Mouse (Mus musculus): ENCODE results near the gene Thumpd2. TPM values are rescaled to one million over a fixed set of nuclear protein-coding genes. Genes with fewer than 3 reads are reported as not detected.

The Thumpd2 gene
- polyA plus RNA-seq (2015; fragmentation: Nextera tagmentation; extraction: Ambion mirVana), result 9.3 and 9.7 TPM in 2 replicates

- ATAC-seq (ENCODE audit: low FRiP score), result peak; percentile 92
- peak within 1 kb of the TSS; percentile 65 for H3K4me2 ChIP-seq
- 3% methylated on average over 29 of the region's 29 CpGs for WGBS
- H3K4me1 ChIP-seq (replicated peaks), result peaks cover 11% of the 10 kb centered on the region
- H3K4me3 ChIP-seq, result peak within 1 kb of the TSS; percentile 87
- no peaks in the 10 kb centered on the region for H3K36me3 ChIP-seq
- no peaks in the 10 kb centered on the region for H3K9me3 ChIP-seq
- no peaks in the 10 kb centered on the region for H3K27me3 ChIP-seq
- peak within 1 kb of the TSS; percentile 92 for H3K9ac ChIP-seq
- peak within 1 kb of the TSS; percentile 73 for H3K27ac ChIP-seq
Measured at GRCm38 (mm10) chr17:81064979-81065311, at the start of gene Thumpd2. Gene Thumpd2 (minus strand): TSS chr17:81065082.

GRCm38 (mm10) chr17:81104237-81104636 is 39.4 kb upstream of the Thumpd2 start:
- 84% methylated on average over 2 of the region's 2 CpGs for WGBS
- Histone ChIP-seq H3K27me3 (no peaks in the 10 kb centered on the region), H3K4me3 (no peak overlapping the region), H3K9me3 (no peaks in the 10 kb centered on the region), H3K36me3 (no peaks in the 10 kb centered on the region), H3K4me1 (replicated peaks) (no peaks in the 10 kb centered on the region), H3K9ac (no peak overlapping the region), H3K4me2 (no peak overlapping the region), H3K27ac (no peak overlapping the region)
- ATAC-seq (ENCODE audit: low FRiP score), result no peak

- 81% methylated on average over 8 of the region's 8 CpGs for WGBS
- ATAC-seq (ENCODE audit: low FRiP score), result no peak
- no peak overlapping the region for H3K4me2 ChIP-seq
Measured at GRCm38 (mm10) chr17:81102866-81103265, 38.0 kb upstream of the Thumpd2 start.

GRCm38 (mm10) chr17:81098444-81098843 is 33.6 kb upstream of the Thumpd2 start:
- H3K4me3 ChIP-seq, result no peak overlapping the region
- no peaks in the 10 kb centered on the region for H3K4me1 ChIP-seq (replicated peaks)
- no peaks in the 10 kb centered on the region for H3K9me3 ChIP-seq
- no peaks in the 10 kb centered on the region for H3K36me3 ChIP-seq
- no peak for ATAC-seq (ENCODE audit: low FRiP score)
- no peak overlapping the region for H3K27ac ChIP-seq
- no peak overlapping the region for H3K9ac ChIP-seq
- no peaks in the 10 kb centered on the region for H3K27me3 ChIP-seq
- H3K4me2 ChIP-seq, result no peak overlapping the region

More at GRCm38 (mm10) chr17:81102866-81103265, 38.0 kb upstream of the Thumpd2 start:
- no peaks in the 10 kb centered on the region for H3K27me3 ChIP-seq
- no peaks in the 10 kb centered on the region for H3K4me1 ChIP-seq (replicated peaks)
- H3K9ac ChIP-seq, result no peak overlapping the region
- H3K36me3 ChIP-seq, result no peaks in the 10 kb centered on the region
- no peak overlapping the region for H3K27ac ChIP-seq
- H3K4me3 ChIP-seq, result no peak overlapping the region
- H3K9me3 ChIP-seq, result no peaks in the 10 kb centered on the region

GRCm38 (mm10) chr17:81096490-81096889 is 31.6 kb upstream of the Thumpd2 start:
- Histone ChIP-seq H3K4me3 (no peak overlapping the region), H3K27ac (no peak overlapping the region), H3K36me3 (no peaks in the 10 kb centered on the region), H3K4me2 (no peak overlapping the region), H3K4me1 (replicated peaks) (no peaks in the 10 kb centered on the region), H3K9me3 (no peaks in the 10 kb centered on the region), H3K27me3 (no peaks in the 10 kb centered on the region), H3K9ac (no peak overlapping the region)
- 85% methylated on average over 2 of the region's 2 CpGs for WGBS
- ATAC-seq (ENCODE audit: low FRiP score), result no peak

- Histone ChIP-seq H3K9me3 (no peaks in the 10 kb centered on the region), H3K27ac (no peak overlapping the region), H3K4me3 (no peak overlapping the region), H3K27me3 (no peaks in the 10 kb centered on the region), H3K36me3 (no peaks in the 10 kb centered on the region), H3K4me2 (no peak overlapping the region), H3K9ac (no peak overlapping the region), H3K4me1 (replicated peaks) (no peaks in the 10 kb centered on the region)
- ATAC-seq (ENCODE audit: low FRiP score), result no peak
- 89% methylated on average over 5 of the region's 5 CpGs for WGBS
Measured at GRCm38 (mm10) chr17:81092794-81093193, 27.9 kb upstream of the Thumpd2 start.

GRCm38 (mm10) chr17:81088866-81089265 is 24.0 kb upstream of the Thumpd2 start:
- Histone ChIP-seq H3K27me3 (no peaks in the 10 kb centered on the region), H3K9me3 (no peaks in the 10 kb centered on the region), H3K27ac (no peak overlapping the region), H3K36me3 (no peaks in the 10 kb centered on the region), H3K4me2 (no peak overlapping the region), H3K4me3 (no peak overlapping the region), H3K4me1 (replicated peaks) (no peaks in the 10 kb centered on the region), H3K9ac (no peak overlapping the region)
- 45% methylated on average over 3 of the region's 3 CpGs for WGBS
- no peak for ATAC-seq (ENCODE audit: low FRiP score)

- no peak for ATAC-seq (ENCODE audit: low FRiP score)
- Histone ChIP-seq H3K4me3 (no peak overlapping the region), H3K27ac (no peak overlapping the region), H3K9ac (no peak overlapping the region), H3K36me3 (no peaks in the 10 kb centered on the region), H3K4me2 (no peak overlapping the region), H3K4me1 (replicated peaks) (no peaks in the 10 kb centered on the region), H3K27me3 (no peaks in the 10 kb centered on the region), H3K9me3 (no peaks in the 10 kb centered on the region)
- 87% methylated on average over 4 of the region's 4 CpGs for WGBS
Measured at GRCm38 (mm10) chr17:81087735-81088134, 22.9 kb upstream of the Thumpd2 start.

GRCm38 (mm10) chr17:81064279-81064978 is 453 bp downstream of the Thumpd2 start:
- Histone ChIP-seq H3K4me1 (replicated peaks) (peaks cover 11% of the 10 kb centered on the region), H3K9me3 (no peaks in the 10 kb centered on the region), H3K9ac (peak overlapping the region; percentile 92), H3K4me3 (peak overlapping the region; percentile 87), H3K4me2 (peak overlapping the region; percentile 65), H3K36me3 (no peaks in the 10 kb centered on the region), H3K27me3 (no peaks in the 10 kb centered on the region), H3K27ac (peak overlapping the region; percentile 73)
- 17% methylated on average over 28 of the region's 28 CpGs for WGBS
- ATAC-seq (ENCODE audit: low FRiP score), result peak; percentile 89

- ATAC-seq (ENCODE audit: low FRiP score), result no peak
- 96% methylated on average over 3 of the region's 3 CpGs for WGBS
- H3K27me3 ChIP-seq, result no peaks in the 10 kb centered on the region
- H3K27ac ChIP-seq, result no peak overlapping the region
- no peak overlapping the region for H3K4me3 ChIP-seq
- no peak overlapping the region for H3K9ac ChIP-seq
- H3K4me2 ChIP-seq, result no peak overlapping the region
- H3K36me3 ChIP-seq, result no peaks in the 10 kb centered on the region
- peaks cover 11% of the 10 kb centered on the region for H3K4me1 ChIP-seq (replicated peaks)
- H3K9me3 ChIP-seq, result no peaks in the 10 kb centered on the region
Measured at GRCm38 (mm10) chr17:81063346-81063745, 1.5 kb downstream of the Thumpd2 start.

- Histone ChIP-seq H3K9ac (no peak overlapping the region), H3K36me3 (no peaks in the 10 kb centered on the region), H3K4me3 (no peak overlapping the region), H3K27ac (no peak overlapping the region), H3K27me3 (no peaks in the 10 kb centered on the region), H3K9me3 (no peaks in the 10 kb centered on the region), H3K4me2 (no peak overlapping the region), H3K4me1 (replicated peaks) (peaks cover 11% of the 10 kb centered on the region)
- 82% methylated on average over 6 of the region's 6 CpGs for WGBS
- ATAC-seq (ENCODE audit: low FRiP score), result no peak
Measured at GRCm38 (mm10) chr17:81062349-81062871, 2.5 kb downstream of the Thumpd2 start.

- ATAC-seq (ENCODE audit: low FRiP score), result 0 out of 2 replicates have a peak, but pooled peaks have one; percentile 46
Measured at GRCm38 (mm10) chr17:81056796-81057381, 8.0 kb downstream of the Thumpd2 start.

GRCm38 (mm10) chr17:81056035-81056434 is 8.8 kb downstream of the Thumpd2 start:
- H3K27me3 ChIP-seq, result no peaks in the 10 kb centered on the region
- no peak overlapping the region for H3K4me2 ChIP-seq
- peaks cover 27% of the 10 kb centered on the region for H3K36me3 ChIP-seq
- H3K9me3 ChIP-seq, result no peaks in the 10 kb centered on the region
- no peak overlapping the region for H3K4me3 ChIP-seq
- no peak overlapping the region for H3K9ac ChIP-seq
- H3K27ac ChIP-seq, result no peak overlapping the region
- WGBS, result 59% methylated on average over 3 of the region's 3 CpGs
- no peak for ATAC-seq (ENCODE audit: low FRiP score)
- peaks cover 7% of the 10 kb centered on the region for H3K4me1 ChIP-seq (replicated peaks)

More at GRCm38 (mm10) chr17:81056796-81057381, 8.0 kb downstream of the Thumpd2 start:
- Histone ChIP-seq H3K9ac (no peak overlapping the region), H3K4me3 (no peak overlapping the region), H3K9me3 (no peaks in the 10 kb centered on the region), H3K36me3 (peaks cover 21% of the 10 kb centered on the region), H3K4me2 (no peak overlapping the region), H3K27ac (peak overlapping the region; percentile 35; the same call in 1 of the 2 replicates), H3K4me1 (replicated peaks) (peaks cover 7% of the 10 kb centered on the region), H3K27me3 (no peaks in the 10 kb centered on the region)
- WGBS, result 55% methylated on average over 8 of the region's 8 CpGs

All from hindbrain, embryonic 13.5 days (tissue).